Mouse (Mus musculus): ENCODE data around the gene Gphb5. TPM values are rescaled to one million over a fixed set of nuclear protein-coding genes. Genes with fewer than 3 reads are reported as not detected.

Gphb5 gene
- polyA plus RNA-seq, 1 experiment from 2014 or later = not detected

GRCm38 (mm10) chr12:75389308-75390135 is 27.1 kb downstream of the Gphb5 start:
- H3K9me3 ChIP-seq = no peaks in the 10 kb centered on the region
- no peaks in the 10 kb centered on the region for H3K27me3 ChIP-seq (replicated peaks)
- H3K4me1 ChIP-seq = no peaks in the 10 kb centered on the region

DNA sequence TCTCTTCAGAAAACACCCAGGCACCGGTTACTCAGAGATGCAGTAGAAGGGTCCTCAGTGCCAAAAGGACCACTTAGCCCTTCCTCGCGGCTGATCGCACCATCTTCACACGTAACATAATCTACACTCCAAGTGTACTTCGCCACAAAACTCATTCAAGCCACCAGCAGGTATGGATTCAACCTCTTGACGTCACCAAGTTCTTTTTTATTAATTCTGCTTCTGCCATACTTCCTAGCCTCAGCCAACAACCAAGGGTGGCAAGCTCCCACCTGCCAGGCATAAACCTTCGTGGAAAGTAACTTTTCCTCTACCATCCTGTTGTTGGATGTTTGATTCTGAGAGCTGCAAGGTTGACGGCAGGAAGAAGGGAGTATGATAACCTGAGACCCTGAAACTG is 28.1 kb downstream of the Gphb5 start:
- Histone ChIP-seq H3K9me3 (no peaks in the 10 kb centered on the region), H3K4me3 (replicated peaks) (no peak overlapping the region), H3K4me1 (no peaks in the 10 kb centered on the region), H3K27ac (no peak overlapping the region), H3K27me3 (replicated peaks) (no peaks in the 10 kb centered on the region), H3K4me2 (no peak overlapping the region), H3K9ac (no peak overlapping the region), H3K36me3 (no peaks in the 10 kb centered on the region)
- 95% methylated on average over 9 of the region's 9 CpGs for WGBS
- ATAC-seq (ENCODE audit: insufficient read depth, low FRiP score, low read depth) = no peak

More at GRCm38 (mm10) chr12:75389308-75390135, 27.1 kb downstream of the Gphb5 start:
- WGBS = 45% methylated on average over 20 of the region's 20 CpGs
- H3K36me3 ChIP-seq = no peaks in the 10 kb centered on the region
- no peak overlapping the region for H3K4me3 ChIP-seq (replicated peaks)
- H3K27ac ChIP-seq = no peak overlapping the region
- no peak overlapping the region for H3K4me2 ChIP-seq
- no peak overlapping the region for H3K9ac ChIP-seq
- no peak for ATAC-seq (ENCODE audit: insufficient read depth, low FRiP score, low read depth)

DNA sequence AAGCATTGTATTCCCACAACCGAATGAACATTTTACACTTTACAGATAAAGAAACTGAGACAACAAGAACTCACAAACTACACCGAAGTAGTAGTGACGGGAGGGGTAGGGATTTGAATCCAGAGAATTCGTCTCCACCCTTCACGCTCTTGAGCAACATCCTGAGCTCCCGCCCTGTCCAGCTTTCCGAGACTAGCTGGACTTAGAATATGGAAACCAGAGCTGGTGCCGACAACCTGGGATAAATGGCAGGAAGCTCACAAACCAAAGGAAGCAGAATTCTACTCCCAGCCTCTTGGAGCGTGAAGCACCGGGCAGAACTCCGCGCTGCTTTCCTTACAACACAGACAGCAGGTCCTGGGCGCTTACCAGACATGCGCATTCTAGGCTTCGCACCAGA is 28.7 kb downstream of the Gphb5 start:
- 86% methylated on average over 15 of the region's 15 CpGs for WGBS
- Histone ChIP-seq H3K27ac (no peak overlapping the region), H3K9ac (no peak overlapping the region), H3K4me1 (no peaks in the 10 kb centered on the region), H3K9me3 (no peaks in the 10 kb centered on the region), H3K4me2 (no peak overlapping the region), H3K4me3 (replicated peaks) (no peak overlapping the region), H3K27me3 (replicated peaks) (no peaks in the 10 kb centered on the region), H3K36me3 (no peaks in the 10 kb centered on the region)
- no peak for ATAC-seq (ENCODE audit: insufficient read depth, low FRiP score, low read depth)

DNA sequence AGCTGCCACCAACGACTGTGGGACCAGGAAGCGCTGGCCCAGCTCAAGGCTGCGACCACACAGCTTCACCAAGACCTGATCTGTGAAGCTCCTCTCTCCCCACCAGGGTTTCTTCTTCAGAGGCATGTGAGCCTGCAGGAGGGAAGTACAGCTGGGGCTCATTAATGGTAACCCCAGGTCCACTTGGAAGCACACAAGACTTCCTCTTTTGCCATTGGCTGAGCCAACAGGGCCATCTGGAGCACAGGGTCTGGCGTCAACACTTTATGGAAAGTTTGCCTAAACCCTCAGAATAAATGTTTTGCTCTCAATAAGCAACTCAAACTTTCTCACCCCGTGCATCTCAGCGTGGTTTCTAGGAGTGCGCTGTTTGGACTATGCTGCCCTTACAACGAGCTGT is 29.4 kb downstream of the Gphb5 start:
- Histone ChIP-seq H3K9ac (no peak overlapping the region), H3K27ac (no peak overlapping the region), H3K4me3 (replicated peaks) (no peak overlapping the region), H3K9me3 (no peaks in the 10 kb centered on the region), H3K4me2 (no peak overlapping the region), H3K4me1 (no peaks in the 10 kb centered on the region), H3K36me3 (no peaks in the 10 kb centered on the region), H3K27me3 (replicated peaks) (no peaks in the 10 kb centered on the region)
- ATAC-seq (ENCODE audit: insufficient read depth, low FRiP score, low read depth) = no peak
- 78% methylated on average over 8 of the region's 8 CpGs for WGBS

- no peak overlapping the region for H3K9ac ChIP-seq
- no peaks in the 10 kb centered on the region for H3K9me3 ChIP-seq
- H3K4me1 ChIP-seq = no peaks in the 10 kb centered on the region
- H3K27me3 ChIP-seq (replicated peaks) = no peaks in the 10 kb centered on the region
- ATAC-seq (ENCODE audit: insufficient read depth, low FRiP score, low read depth) = no peak
- no peak overlapping the region for H3K4me3 ChIP-seq (replicated peaks)
- H3K4me2 ChIP-seq = no peak overlapping the region
- H3K27ac ChIP-seq = no peak overlapping the region
- H3K36me3 ChIP-seq = no peaks in the 10 kb centered on the region
- whole genome bisulfite sequencing = 87% methylated on average over 9 of the region's 9 CpGs
Observed at GRCm38 (mm10) chr12:75386731-75387130, 29.9 kb downstream of the Gphb5 start.

- Histone ChIP-seq H3K27ac (no peak overlapping the region), H3K9me3 (no peaks in the 10 kb centered on the region), H3K36me3 (no peaks in the 10 kb centered on the region), H3K4me2 (no peak overlapping the region), H3K27me3 (replicated peaks) (no peaks in the 10 kb centered on the region), H3K4me3 (replicated peaks) (no peak overlapping the region), H3K9ac (no peak overlapping the region), H3K4me1 (no peaks in the 10 kb centered on the region)
- 74% methylated on average over 6 of the region's 6 CpGs for WGBS
- ATAC-seq (ENCODE audit: insufficient read depth, low FRiP score, low read depth) = no peak
Observed at GRCm38 (mm10) chr12:75376126-75376525, 40.5 kb downstream of the Gphb5 start.

- no peaks in the 10 kb centered on the region for H3K4me1 ChIP-seq
- ATAC-seq (ENCODE audit: insufficient read depth, low FRiP score, low read depth) = no peak
- no peak overlapping the region for H3K4me2 ChIP-seq
- 88% methylated on average over 12 of the region's 12 CpGs for WGBS
- no peak overlapping the region for H3K9ac ChIP-seq
- no peaks in the 10 kb centered on the region for H3K36me3 ChIP-seq
- no peak overlapping the region for H3K27ac ChIP-seq
- H3K27me3 ChIP-seq (replicated peaks) = no peaks in the 10 kb centered on the region
- H3K9me3 ChIP-seq = no peaks in the 10 kb centered on the region
- H3K4me3 ChIP-seq (replicated peaks) = no peak overlapping the region
Observed at GRCm38 (mm10) chr12:75375060-75375459, 41.5 kb downstream of the Gphb5 start.

DNA sequence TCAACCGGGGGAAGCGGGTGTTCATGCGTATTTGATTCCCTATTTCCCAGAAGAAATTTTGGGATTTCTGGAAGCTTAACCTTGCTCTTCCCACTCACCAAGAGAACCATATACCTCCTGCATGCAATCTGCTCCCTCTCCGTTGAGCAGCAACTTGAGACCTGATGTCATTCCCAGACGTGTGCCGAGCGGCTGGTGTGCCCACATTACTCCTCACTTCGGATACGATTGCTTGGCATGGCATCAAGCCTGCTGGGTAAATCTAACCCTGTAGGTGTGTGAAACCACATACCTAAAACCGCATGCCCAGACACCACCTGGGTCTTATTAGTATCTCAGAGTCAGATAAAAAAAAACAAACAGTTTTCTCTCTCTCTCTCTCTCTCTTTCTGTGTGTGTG is 42.1 kb downstream of the Gphb5 start:
- no peak for ATAC-seq (ENCODE audit: insufficient read depth, low FRiP score, low read depth)
- H3K9ac ChIP-seq = no peak overlapping the region
- no peaks in the 10 kb centered on the region for H3K27me3 ChIP-seq (replicated peaks)
- no peak overlapping the region for H3K4me3 ChIP-seq (replicated peaks)
- H3K4me1 ChIP-seq = no peaks in the 10 kb centered on the region
- H3K27ac ChIP-seq = no peak overlapping the region
- H3K4me2 ChIP-seq = no peak overlapping the region
- no peaks in the 10 kb centered on the region for H3K36me3 ChIP-seq
- H3K9me3 ChIP-seq = no peaks in the 10 kb centered on the region
- WGBS = 90% methylated on average over 10 of the region's 10 CpGs

DNA sequence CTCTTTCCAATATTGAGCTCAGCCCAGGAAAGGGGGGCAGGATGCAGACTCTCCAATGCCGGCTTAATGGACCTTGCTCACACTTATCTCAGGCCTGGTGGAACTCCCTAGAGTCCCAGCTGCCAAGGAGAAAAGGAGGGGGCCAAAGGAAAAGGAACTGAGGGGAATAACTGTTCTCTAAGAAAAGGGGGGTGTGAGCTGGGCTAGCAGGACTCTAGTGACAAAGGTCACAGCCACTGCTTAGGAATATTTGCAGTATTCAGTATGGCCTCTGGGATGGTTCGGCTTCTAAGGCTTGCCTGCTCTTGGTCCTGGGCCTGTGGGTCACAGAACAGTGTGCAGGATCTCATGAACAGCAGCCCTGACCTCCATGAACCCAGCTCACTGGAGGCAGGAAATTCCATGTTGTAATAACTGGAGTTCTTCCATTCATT is 47.1 kb downstream of the Gphb5 start:
- no peak overlapping the region for H3K9ac ChIP-seq
- H3K4me1 ChIP-seq = no peaks in the 10 kb centered on the region
- no peak overlapping the region for H3K27ac ChIP-seq
- H3K27me3 ChIP-seq (replicated peaks) = no peaks in the 10 kb centered on the region
- no peaks in the 10 kb centered on the region for H3K36me3 ChIP-seq
- no peak overlapping the region for H3K4me3 ChIP-seq (replicated peaks)
- no peak overlapping the region for H3K4me2 ChIP-seq
- WGBS = 61% methylated on average over 2 of the region's 2 CpGs
- ATAC-seq (ENCODE audit: insufficient read depth, low FRiP score, low read depth) = no peak
- no peaks in the 10 kb centered on the region for H3K9me3 ChIP-seq

- no peaks in the 10 kb centered on the region for H3K36me3 ChIP-seq
- no peak overlapping the region for H3K27ac ChIP-seq
- H3K4me3 ChIP-seq (replicated peaks) = no peak overlapping the region
- no peaks in the 10 kb centered on the region for H3K27me3 ChIP-seq (replicated peaks)
- H3K9me3 ChIP-seq = no peaks in the 10 kb centered on the region
- H3K9ac ChIP-seq = no peak overlapping the region
- 81% methylated on average over 5 of the region's 5 CpGs for WGBS
- no peaks in the 10 kb centered on the region for H3K4me1 ChIP-seq
- H3K4me2 ChIP-seq = no peak overlapping the region
- ATAC-seq (ENCODE audit: insufficient read depth, low FRiP score, low read depth) = no peak
Observed at GRCm38 (mm10) chr12:75368527-75368926, 48.1 kb downstream of the Gphb5 start.

GRCm38 (mm10) chr12:75367371-75367770 is 49.2 kb downstream of the Gphb5 start:
- no peak for ATAC-seq (ENCODE audit: insufficient read depth, low FRiP score, low read depth)
- Histone ChIP-seq H3K4me3 (replicated peaks) (no peak overlapping the region), H3K4me1 (no peaks in the 10 kb centered on the region), H3K4me2 (no peak overlapping the region), H3K9me3 (no peaks in the 10 kb centered on the region), H3K9ac (no peak overlapping the region), H3K27ac (no peak overlapping the region), H3K36me3 (no peaks in the 10 kb centered on the region), H3K27me3 (replicated peaks) (no peaks in the 10 kb centered on the region)
- WGBS = 89% methylated on average over 6 of the region's 6 CpGs

- H3K9me3 ChIP-seq = no peaks in the 10 kb centered on the region
- no peaks in the 10 kb centered on the region for H3K4me1 ChIP-seq
- H3K4me3 ChIP-seq (replicated peaks) = no peak overlapping the region
- ATAC-seq (ENCODE audit: insufficient read depth, low FRiP score, low read depth) = no peak
- H3K27ac ChIP-seq = no peak overlapping the region
- H3K9ac ChIP-seq = no peak overlapping the region
- H3K36me3 ChIP-seq = no peaks in the 10 kb centered on the region
- no peaks in the 10 kb centered on the region for H3K27me3 ChIP-seq (replicated peaks)
- no peak overlapping the region for H3K4me2 ChIP-seq
- 75% methylated on average over 14 of the region's 14 CpGs for WGBS
Observed at GRCm38 (mm10) chr12:75365621-75366124, 50.9 kb downstream of the Gphb5 start.

All from stomach, embryonic 15.5 days (tissue).